Mouse (Mus musculus) intestine, embryonic 15.5 days (tissue): ENCODE measurements around the gene Il18. TPM values are rescaled to one million over a fixed set of nuclear protein-coding genes. Genes with fewer than 3 reads are reported as not detected.
"Not testable (repeated sequence)": the region's sequence is repeated elsewhere in the genome, so short reads cannot be mapped to it uniquely, and the experiment has no call there.

Source experiments
- ATAC-seq: fragments of 200-750 bp; cut with Nextera tagmentation; 2 replicates; pipeline ENCODE4 v1.8.0; 2017; ENCODE audit warnings: moderate TSS enrichment, moderate library complexity
- H3K27ac ChIP-seq: fragments of 300-500 bp; sonication (generic); 2 replicates; pipeline ENCODE4 v1.5.1; 2015; ENCODE audit warnings: mild to moderate bottlenecking, inconsistent platforms
- H3K27me3 ChIP-seq: fragments of 300-500 bp; sonication (generic); replicated peaks from 2 replicates; pipeline ENCODE4 v1.6.1; 2015; ENCODE audit warnings: inconsistent platforms
- H3K36me3 ChIP-seq: fragments of 300-500 bp; sonication (generic); 2 replicates; pipeline ENCODE4 v1.6.1; 2015; ENCODE audit warnings: inconsistent platforms
- H3K4me1 ChIP-seq: fragments of 300-500 bp; sonication (generic); replicated peaks from 2 replicates; pipeline ENCODE4 v1.6.1; 2015; ENCODE audit warnings: inconsistent platforms
- H3K4me2 ChIP-seq: fragments of 300-500 bp; sonication (generic); replicated peaks from 2 replicates; pipeline ENCODE4 v1.6.1; 2015; ENCODE audit warnings: mild to moderate bottlenecking, inconsistent platforms
- H3K4me3 ChIP-seq: fragments of 300-500 bp; sonication (generic); replicated peaks from 2 replicates; pipeline ENCODE4 v1.5.1; 2015; ENCODE audit warnings: inconsistent platforms
- H3K9ac ChIP-seq: fragments of 300-500 bp; sonication (generic); 2 replicates; pipeline ENCODE4 v1.6.1; 2015; ENCODE audit warnings: inconsistent platforms
- H3K9me3 ChIP-seq: fragments of 300-500 bp; sonication (generic); 2 replicates; pipeline ENCODE4 v1.6.1; 2016; ENCODE audit warnings: inconsistent platforms
- WGBS: fragments of 180-500 bp; shearing (Covaris S2); methylation state at CpG from one replicate; pipeline ENCODE4 v1.1.7; 2015; 5-methylcytosine and 5-hydroxymethylcytosine counted together
- polyA plus RNA-seq: library from polyadenylated mRNA; unstranded; fragments of >200 nt; fragmentation: Nextera tagmentation; extraction: Ambion mirVana; gene quantifications from 2 replicates; pipeline ENCODE4 v1.2.1, GENCODE M21; 2015

Gene Il18
- polyA plus RNA-seq, 1 experiment from 2014 or later: 18.8 TPM

DNA sequence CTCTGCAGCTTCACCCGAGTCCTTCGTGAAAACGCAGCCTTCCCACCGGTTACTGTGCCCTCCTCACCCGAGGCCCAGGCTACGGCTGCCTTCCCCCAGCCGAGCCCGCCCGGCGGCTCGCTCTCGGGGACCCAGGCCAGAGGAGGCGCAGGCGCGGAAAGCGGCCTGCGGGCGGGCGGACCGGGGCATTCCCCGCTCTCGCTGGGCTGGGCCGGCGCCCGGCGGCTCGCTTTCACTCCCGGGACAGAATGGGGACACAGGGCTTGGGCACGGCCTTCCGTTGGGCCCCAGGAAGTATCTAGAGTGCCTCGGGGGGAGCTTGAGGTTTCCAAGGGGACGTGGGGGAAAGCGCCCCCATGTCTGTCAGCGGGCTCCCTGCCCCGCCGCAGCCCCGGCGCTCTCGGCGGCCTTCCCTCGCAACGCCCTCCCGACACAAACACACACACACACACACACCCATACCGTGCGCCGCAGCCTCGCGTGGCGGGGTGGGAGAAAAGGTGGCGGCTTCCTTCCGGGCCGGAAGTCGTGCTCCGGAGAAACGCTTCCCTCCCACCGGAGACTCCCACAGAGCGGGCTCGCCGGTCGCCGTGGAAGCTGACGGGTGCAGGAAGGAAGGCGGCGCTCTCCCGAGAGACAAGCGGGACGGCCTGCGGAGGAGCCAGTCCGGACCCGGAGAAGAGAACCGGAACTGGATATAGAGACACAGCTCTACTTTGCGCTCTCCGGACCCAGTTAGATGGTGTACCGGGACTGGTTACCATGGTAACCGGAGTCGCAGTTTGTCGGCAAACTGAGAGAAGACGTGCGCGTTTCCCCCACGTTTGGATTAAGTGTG is 62.4 kb downstream of the Il18 start, which contains the start of the genes Pih1d2 and Nkapd1:
TSS of gene Pih1d2 (plus strand) at position 556 of the 838 bp plus-strand sequence.
TSS of gene Nkapd1 (minus strand) at position 699 of the 838 bp plus-strand sequence.
- peak; percentile 96 for ATAC-seq
- H3K27ac ChIP-seq: peak within 1 kb of the TSS; percentile 96
- under 1% methylated on average over 81 of the region's 81 CpGs for WGBS
- peak within 1 kb of the TSS; percentile 100 for H3K4me3 ChIP-seq
- peaks cover 12% of the 10 kb centered on the region for H3K36me3 ChIP-seq
- H3K4me1 ChIP-seq: 0 out of 2 replicates have a peak, but pooled peaks cover 2% of the 10 kb centered on the region
- no peaks in the 10 kb centered on the region for H3K9me3 ChIP-seq
- H3K9ac ChIP-seq: peak within 1 kb of the TSS; percentile 98
- H3K4me2 ChIP-seq: peak within 1 kb of the TSS; percentile 71
- H3K27me3 ChIP-seq: no peaks in the 10 kb centered on the region

DNA sequence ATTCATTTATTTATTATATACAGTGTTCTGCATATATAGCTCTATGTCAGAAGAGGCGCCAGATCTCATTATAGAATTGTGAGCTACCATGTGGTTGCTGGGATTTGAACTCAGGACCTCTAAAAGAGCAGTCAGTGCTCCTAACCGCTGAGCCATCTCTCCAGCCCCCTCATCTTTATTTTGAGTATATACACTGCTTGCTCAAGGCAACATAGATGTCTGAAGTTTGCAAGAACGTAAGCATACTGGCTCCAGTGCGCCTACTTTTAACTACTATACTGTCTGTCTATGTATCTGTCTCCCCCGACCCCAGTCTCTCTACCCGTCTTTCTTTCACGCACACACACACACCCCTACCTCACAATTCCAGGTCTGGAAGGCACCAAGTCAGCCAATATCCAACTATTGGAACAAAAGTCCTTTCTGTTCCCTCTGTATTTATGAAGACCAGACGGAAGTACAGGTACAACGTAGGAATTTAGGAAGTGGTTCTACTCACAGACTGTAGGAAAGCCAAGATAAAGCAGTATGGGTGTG is 63.2 kb downstream of the Il18 start:
- Histone ChIP-seq H3K4me1 (0 out of 2 replicates have a peak, but pooled peaks cover 2% of the 10 kb centered on the region), H3K9ac (no peak overlapping the region), H3K27me3 (no peaks in the 10 kb centered on the region), H3K4me2 (peak overlapping the region; percentile 71), H3K36me3 (peaks cover 10% of the 10 kb centered on the region), H3K27ac (no peak overlapping the region), H3K9me3 (no peaks in the 10 kb centered on the region), H3K4me3 (peak overlapping the region; percentile 100)
- WGBS: 60% methylated on average over 9 of the region's 9 CpGs
- no peak for ATAC-seq

DNA sequence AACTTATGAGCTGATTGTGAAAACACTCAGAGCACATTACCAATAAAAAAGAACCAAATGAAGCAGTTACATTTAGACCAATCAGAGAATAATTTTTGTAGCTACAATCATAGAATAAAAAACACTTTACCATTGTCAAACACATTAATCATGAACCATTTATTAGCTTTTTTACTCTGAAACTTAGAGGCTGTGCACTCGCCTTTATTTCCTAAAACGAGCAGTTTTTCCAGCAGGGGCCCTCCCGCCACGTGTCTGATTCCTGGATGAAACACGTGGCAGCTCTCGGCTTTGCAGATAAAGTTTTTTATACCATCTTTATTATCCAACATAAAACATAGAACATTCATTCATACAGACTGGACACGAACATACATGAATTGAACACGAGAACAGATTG is 76.3 kb downstream of the Il18 start:
- not testable (repeated sequence) for H3K4me2 ChIP-seq, H3K9ac ChIP-seq, H3K27me3 ChIP-seq, H3K9me3 ChIP-seq, ATAC-seq, H3K27ac ChIP-seq, H3K4me3 ChIP-seq, H3K4me1 ChIP-seq
- peaks cover 14% of the 10 kb centered on the region; the same call in 1 of the 2 replicates for H3K36me3 ChIP-seq
- 93% methylated on average over 6 of the region's 8 CpGs for WGBS

Other genes starting within 250 kb of the Il18 start
- 292 and 375 TPM in 2 replicates for gene Rpl10-ps3, start 209.9 kb upstream of the Il18 start, polyA plus RNA-seq
- 1.7 and 2.0 TPM in 2 replicates for gene Plet1, start 60.3 kb upstream of the Il18 start, polyA plus RNA-seq
- 93.9 and 94.1 TPM in 2 replicates for gene Pts, start 26.1 kb upstream of the Il18 start, polyA plus RNA-seq
- gene Bco2, start 354 bp downstream of the Il18 start, polyA plus RNA-seq: 3.4 and 4.4 TPM in 2 replicates
- 0.16 and 0.19 TPM in 2 replicates for gene Tex12, start 6.5 kb downstream of the Il18 start, polyA plus RNA-seq
- gene Sdhd, start 49.0 kb downstream of the Il18 start, polyA plus RNA-seq: 544 and 560 TPM in 2 replicates
- 314 TPM in 2 replicates for gene Timm8b, start 49.1 kb downstream of the Il18 start, polyA plus RNA-seq
- gene Pih1d2, start 62.5 kb downstream of the Il18 start, polyA plus RNA-seq: 2.1 and 2.9 TPM in 2 replicates
- 17.5 and 20.4 TPM in 2 replicates for gene Nkapd1, start 62.6 kb downstream of the Il18 start, polyA plus RNA-seq
- gene Dlat, start 105.0 kb downstream of the Il18 start, polyA plus RNA-seq: 58.7 and 63.5 TPM in 2 replicates
- gene Dixdc1, start 184.7 kb downstream of the Il18 start, polyA plus RNA-seq: 6.1 and 6.8 TPM in 2 replicates
- gene 2310030G06Rik, start 191.7 kb downstream of the Il18 start, polyA plus RNA-seq: 15.9 and 18.7 TPM in 2 replicates
- gene Cryab, start 196.5 kb downstream of the Il18 start, polyA plus RNA-seq: 51.7 and 62.6 TPM in 2 replicates
- 5.3 and 5.4 TPM in 2 replicates for gene Hspb2, start 197.5 kb downstream of the Il18 start, polyA plus RNA-seq
- gene Fdxacb1, start 213.4 kb downstream of the Il18 start, polyA plus RNA-seq: 11.0 and 11.6 TPM in 2 replicates
- 40.8 and 42.8 TPM in 2 replicates for gene Alg9, start 220.2 kb downstream of the Il18 start, polyA plus RNA-seq
- 26.1 and 30.6 TPM in 2 replicates for gene 1110032A03Rik, start 220.7 kb downstream of the Il18 start, polyA plus RNA-seq